Mouse (Mus musculus) splenic B cell, adult 2 months (primary cell): ENCODE results near the gene Mms19.
A peak's percentile ranks its signal among the peaks of the same experiment; 100 is the strongest.

Source experiments
- DNase-seq: peaks from one replicate; pipeline ENCODE4 v3.0.0-alpha.2; 2011; ENCODE audit warnings: low read depth, low spot score
- H3K27me3 ChIP-seq: 2 replicates; pipeline ENCODE4 v1.6.1; 2012; ENCODE audit warnings: mild to moderate bottlenecking, low read length, moderate library complexity, mixed read lengths; ENCODE audit not compliant: control insufficient read depth, poor library complexity, insufficient read depth, severe bottlenecking
- H3K36me3 ChIP-seq: 2 replicates; pipeline ENCODE4 v1.6.1; 2012; ENCODE audit warnings: mild to moderate bottlenecking, low read length, moderate library complexity, mixed read lengths; ENCODE audit not compliant: control insufficient read depth, poor library complexity, insufficient read depth, severe bottlenecking

Gene Mms19

DNA sequence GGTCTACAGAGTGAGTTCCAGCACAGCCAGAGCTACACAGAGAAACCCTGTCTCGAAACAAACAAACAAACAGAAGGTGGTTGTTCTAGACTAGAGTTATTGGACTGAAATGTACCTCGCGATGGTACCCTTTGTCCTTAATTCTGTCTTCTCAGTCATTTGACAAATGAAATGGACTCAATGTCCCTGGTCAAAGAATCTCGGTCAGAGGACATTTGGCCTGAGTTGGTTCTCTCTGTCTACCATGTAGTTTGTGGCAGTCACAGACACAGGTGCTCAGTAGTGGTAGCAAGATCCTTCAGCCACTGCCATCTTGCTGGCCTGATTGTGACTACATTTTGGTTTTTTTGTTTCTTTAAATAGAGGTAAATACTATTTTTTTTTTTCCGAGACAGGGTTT lies 5.0 kb upstream of the Mms19 start:
- no peak for DNase-seq
- H3K36me3 ChIP-seq, result no peaks in the 10 kb centered on the region; the same call in 1 of the 2 replicates
- no peaks in the 10 kb centered on the region for H3K27me3 ChIP-seq

DNA sequence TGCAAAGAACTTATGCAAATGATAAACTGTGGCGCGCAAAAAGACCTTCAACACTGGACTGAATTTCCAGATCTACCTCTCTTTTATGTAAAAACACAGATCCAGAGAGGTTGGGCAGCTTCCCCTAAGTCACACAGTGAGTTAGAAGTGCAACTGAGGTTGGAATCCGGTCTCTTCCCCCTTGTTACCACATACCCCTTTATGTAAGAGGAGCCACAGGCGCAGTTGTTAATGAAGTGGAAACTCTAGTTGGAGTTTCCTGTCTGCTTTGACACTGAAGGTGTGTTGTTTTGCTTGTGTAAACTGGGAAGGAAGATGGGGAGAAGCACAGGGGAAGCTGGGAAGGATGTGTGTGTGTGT lies 1.8 kb upstream of the Mms19 start:
- peak; percentile 28 for DNase-seq
- H3K27me3 ChIP-seq, result no peaks in the 10 kb centered on the region
- no peaks in the 10 kb centered on the region; the same call in 1 of the 2 replicates for H3K36me3 ChIP-seq

DNA sequence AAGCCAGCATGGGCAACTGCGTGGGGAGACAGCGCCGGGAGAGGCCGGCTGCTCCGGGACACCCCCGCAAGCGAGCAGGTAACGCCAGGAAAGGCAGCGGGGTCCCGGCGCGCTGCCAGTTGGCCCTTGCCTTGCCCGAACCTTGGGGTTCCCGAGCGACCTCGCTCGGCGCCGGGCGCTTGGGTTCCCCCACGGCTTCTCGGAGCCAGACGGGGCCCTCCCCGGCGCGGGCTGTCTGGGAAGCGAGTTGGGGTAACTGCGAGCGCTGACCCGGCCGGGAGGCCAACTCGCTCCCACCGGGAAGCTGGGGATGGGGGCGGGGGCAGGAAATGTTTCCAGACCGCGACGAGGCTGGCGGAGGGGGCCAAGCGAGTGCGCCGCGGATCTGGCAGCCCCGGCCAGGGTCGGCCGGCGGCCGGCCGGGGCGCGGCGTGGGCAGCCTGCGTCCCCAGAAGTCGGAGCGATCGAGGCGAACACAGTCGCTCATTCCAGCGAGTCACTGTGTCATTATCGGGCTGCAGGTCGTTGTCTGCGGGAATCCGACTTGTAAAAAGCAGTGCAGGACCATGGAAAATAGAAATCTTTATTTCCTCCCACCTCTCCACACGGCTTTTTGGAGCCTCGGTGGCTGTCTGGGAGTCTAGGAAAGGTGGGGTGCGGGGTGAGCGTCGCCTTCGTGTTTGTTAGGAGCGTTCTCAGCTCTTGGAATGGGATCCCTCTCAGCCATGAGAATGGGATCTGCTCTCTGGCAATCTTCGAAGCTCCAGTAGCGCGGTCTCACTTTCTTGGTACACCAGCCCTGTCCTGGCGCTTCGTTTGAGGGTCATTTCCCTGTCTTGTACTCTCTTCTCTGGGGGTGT lies 1.2 kb upstream of the Mms19 start:
- no peaks in the 10 kb centered on the region for H3K27me3 ChIP-seq
- DNase-seq, result no peak

DNA sequence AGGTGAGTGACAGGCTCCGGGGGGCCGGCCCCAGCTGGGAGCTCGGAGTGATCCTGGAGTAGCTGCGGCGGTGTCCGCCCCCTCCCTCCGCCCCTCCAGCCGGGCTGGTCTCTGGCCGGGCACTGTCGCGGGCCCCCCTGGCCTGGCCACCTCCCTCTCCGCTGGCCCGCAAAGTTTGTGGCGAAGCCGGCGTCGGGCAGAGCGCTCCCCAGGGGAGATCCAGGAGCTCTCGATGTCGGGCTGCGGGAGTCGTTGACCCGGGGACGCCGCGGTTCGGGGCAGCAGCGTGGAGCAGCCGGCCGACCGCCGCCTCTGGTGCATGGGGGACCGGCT lies 604 bp upstream of the Mms19 start, which contains the start of gene Ubtd1:
Gene Ubtd1, plus strand, starts transcription at position 169 of the 333 bp plus-strand sequence.
- H3K36me3 ChIP-seq, result no peaks in the 10 kb centered on the region
- no peak for DNase-seq
- no peaks in the 10 kb centered on the region for H3K27me3 ChIP-seq

More for the DNA sequence above, 1.2 kb upstream of the Mms19 start:
- H3K36me3 ChIP-seq, result no peaks in the 10 kb centered on the region

DNA sequence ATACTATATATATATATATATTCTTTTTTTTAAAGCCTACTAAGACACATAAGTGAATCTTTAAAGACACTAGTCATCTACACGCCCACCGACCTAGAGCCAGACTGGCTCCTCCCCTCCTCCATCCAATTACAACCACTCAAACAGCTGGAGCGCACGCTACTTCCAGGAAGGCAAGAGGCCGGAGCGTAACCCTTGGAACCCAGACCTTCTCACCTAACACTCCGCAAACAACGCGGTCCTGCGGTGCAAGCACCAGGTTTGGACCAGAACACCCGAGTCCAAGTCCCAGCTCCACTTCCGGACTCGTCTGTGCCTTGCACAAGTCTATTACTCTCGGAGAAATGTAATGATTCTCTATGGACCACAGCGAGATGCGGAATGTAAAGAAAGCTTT lies 537 bp downstream of the Mms19 start:
- H3K27me3 ChIP-seq, result no peaks in the 10 kb centered on the region
- H3K36me3 ChIP-seq, result no peaks in the 10 kb centered on the region
- no peak for DNase-seq

DNA sequence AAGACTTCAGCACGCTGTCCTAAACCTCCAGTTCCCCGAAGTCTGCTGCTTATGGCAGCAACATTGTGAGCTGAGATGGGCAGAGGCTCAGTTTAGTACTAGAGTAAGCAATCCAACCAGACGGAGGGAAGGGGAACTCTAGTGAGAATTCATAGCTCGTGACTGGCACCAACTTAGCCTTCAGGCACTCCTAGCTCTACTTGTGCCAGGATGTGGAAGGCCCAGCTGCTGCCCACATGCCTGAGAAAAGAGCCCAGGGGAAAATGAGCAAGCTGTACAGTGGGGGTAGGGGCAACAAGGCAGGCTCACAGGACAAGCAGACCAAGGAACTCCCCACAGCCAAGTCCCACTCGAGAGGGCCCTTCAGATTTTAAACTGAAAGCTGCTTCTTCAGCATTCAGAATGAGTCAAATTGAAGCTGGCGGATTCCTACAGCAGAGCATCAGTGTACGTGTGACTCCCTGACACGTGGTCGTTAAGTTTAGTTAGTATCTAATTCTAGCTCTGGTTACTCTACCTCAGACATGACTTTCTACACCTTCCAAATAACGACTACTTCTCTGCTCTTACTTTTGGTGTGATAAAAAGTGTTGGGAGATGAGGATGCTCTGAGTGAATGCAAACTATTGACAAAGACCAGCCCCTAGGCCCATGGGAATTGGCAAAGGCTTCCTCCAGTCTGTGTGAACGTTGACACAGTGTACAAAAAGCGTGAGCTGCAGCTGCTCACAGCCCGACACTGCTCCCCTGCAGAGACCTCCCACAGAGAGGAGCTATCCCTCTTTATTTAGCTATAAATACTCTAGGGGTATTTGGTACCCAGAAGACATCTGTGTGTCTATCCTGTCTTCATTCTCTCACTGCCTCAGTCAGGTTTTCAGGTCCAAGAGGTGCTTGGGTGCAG lies 6.8 kb downstream of the Mms19 start:
- H3K27me3 ChIP-seq, result no peaks in the 10 kb centered on the region
- H3K36me3 ChIP-seq, result no peaks in the 10 kb centered on the region
- no peak for DNase-seq

DNA sequence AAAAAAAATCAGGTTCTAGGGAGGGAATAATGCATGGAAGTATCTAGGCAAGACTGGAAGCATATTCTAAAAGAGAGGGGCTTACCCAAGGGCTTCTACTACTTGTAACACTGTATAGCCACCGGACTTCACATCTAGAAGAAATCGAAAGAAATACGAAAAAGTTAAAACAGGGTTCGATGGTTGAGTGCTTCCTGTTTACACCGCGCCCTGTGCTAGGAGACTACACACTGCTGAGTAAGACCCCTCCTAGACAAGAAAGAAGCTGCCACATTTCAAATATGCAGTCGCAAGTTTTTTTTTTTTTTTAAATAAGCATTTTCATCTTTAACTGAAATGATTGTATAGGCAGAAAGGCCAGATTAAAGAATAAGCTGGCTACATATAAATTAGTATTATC lies 11.3 kb downstream of the Mms19 start:
- no peak for DNase-seq
- H3K36me3 ChIP-seq, result peaks cover 16% of the 10 kb centered on the region
- no peaks in the 10 kb centered on the region for H3K27me3 ChIP-seq

DNA sequence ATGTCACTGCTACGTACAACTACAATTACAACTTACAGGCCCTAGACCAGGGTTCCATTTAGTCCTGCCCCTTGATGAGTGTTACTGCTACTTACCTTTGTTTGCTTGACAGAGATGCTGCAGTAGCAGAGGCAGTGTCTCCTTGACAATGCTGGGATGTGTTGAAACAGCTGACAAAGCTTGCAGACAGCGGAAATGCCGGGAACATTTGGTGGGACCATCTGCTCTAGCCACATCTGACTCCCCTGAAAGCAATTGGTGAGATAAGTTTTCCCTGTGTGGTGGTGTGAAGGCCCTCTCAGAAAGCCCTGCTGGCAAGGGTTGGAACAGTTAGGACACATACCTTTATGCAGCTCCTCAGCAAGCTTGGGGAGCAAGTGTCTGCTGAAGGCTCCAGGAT lies 27.4 kb downstream of the Mms19 start:
- Histone ChIP-seq H3K36me3 (peaks cover 10% of the 10 kb centered on the region), H3K27me3 (no peaks in the 10 kb centered on the region)
- DNase-seq, result no peak

DNA sequence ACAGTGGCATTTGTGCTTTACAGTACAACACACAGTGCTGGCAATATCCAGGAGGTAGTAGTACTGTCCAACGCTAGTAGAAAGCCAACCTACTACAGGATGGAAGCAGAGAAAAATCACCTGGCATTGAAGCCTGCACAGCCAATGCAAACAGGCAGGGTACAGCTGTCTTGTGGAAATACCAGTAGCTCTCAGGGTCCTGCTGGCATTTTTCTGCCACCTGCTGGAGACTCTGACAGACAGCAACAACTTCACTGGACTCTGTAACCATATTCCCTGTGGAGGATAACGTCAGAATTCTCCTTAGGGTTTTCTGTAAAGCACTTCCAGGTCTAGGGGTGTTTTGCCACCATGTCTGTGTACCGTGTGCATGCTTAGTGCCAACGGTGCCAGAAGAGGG lies 28.7 kb downstream of the Mms19 start:
- Histone ChIP-seq H3K36me3 (peaks cover 6% of the 10 kb centered on the region), H3K27me3 (no peaks in the 10 kb centered on the region)
- peak; percentile 28 for DNase-seq

DNA sequence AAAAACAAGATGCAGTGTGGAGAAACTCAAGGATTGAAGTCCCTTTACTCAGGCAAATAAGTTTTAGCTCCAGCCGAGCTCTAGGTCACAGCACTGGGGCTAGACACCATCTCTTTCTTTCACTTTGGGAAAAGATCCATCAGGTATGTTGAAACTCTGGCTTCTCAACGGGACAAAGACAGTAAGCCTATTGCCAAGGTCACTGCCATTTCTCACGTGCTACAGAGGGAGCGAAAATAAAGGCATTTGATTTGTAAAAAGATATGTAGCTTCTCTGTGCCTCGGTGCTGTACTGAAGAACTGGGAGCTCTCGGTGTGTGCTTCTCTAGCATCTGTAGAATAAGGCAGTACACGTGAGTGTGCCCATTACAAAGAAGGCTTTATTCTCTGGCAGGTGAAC lies 37.1 kb downstream of the Mms19 start:
- DNase-seq, result no peak
- Histone ChIP-seq H3K36me3 (peaks cover 16% of the 10 kb centered on the region), H3K27me3 (no peaks in the 10 kb centered on the region)

DNA sequence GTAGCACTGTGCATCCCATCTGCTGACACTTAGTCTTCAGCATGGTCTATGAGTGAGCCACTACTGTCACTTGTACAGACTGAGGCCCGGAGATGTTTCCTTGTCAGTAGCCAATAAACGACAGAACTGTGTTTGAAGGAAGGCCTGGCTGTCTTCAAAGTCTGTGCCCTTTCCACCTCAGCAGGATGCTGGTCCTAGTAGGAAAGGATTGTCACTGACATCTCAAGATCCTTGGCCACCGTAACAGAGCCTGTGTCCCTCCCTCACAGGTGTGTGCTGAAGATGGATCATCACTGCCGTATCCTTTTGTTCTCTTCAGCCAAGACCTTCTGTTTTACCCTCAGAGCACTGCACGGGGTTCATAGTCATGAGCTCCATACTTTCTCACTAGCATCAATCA lies 42.4 kb downstream of the Mms19 start:
- H3K36me3 ChIP-seq, result peaks cover 4% of the 10 kb centered on the region
- no peak for DNase-seq

DNA sequence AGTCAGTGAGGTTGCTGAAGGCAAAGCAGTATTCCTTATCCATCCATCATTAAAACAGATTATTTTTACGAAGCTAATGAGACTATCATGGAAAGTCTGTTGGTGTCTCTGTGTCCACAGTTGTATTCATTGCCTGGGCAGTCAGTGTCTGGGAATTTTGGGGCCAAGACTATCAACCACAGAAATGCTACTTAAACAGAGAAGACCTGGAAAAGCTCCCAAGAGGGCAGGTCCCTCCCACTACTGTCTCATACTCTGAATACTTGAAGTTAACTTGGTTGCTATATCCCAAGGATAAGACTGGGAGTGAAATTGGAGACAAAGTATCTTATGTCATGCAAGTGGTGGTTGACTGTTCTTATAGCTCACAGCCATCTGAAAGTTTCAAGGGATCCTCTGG lies 45.0 kb downstream of the Mms19 start:
- Histone ChIP-seq H3K27me3 (no peaks in the 10 kb centered on the region), H3K36me3 (peaks cover 3% of the 10 kb centered on the region; the same call in 1 of the 2 replicates)
- no peak for DNase-seq

More for the DNA sequence above, 42.4 kb downstream of the Mms19 start:
- no peaks in the 10 kb centered on the region for H3K27me3 ChIP-seq

DNA sequence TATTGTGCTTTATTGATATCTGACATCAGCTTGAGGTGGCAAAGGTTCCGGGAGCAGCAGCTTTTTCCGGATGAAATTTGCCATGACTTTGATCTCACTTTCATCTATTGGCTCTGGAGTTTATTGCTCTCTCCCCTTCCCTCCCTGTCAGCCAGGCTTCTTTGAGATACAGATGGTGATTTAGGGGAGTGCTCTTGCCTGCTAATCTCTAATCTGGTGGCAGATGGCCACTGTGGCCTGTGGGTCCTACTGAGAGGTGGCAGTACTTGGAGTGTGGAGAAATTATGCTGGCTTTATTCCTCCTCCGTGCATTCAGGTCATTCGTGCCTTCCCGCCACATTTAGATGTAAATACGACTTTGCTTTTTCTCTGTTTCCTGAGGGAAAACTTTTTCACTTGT lies 46.8 kb downstream of the Mms19 start:
- no peak for DNase-seq
- H3K27me3 ChIP-seq, result no peaks in the 10 kb centered on the region
- H3K36me3 ChIP-seq, result 0 out of 2 replicates have a peak, but pooled peaks cover 2% of the 10 kb centered on the region

DNA sequence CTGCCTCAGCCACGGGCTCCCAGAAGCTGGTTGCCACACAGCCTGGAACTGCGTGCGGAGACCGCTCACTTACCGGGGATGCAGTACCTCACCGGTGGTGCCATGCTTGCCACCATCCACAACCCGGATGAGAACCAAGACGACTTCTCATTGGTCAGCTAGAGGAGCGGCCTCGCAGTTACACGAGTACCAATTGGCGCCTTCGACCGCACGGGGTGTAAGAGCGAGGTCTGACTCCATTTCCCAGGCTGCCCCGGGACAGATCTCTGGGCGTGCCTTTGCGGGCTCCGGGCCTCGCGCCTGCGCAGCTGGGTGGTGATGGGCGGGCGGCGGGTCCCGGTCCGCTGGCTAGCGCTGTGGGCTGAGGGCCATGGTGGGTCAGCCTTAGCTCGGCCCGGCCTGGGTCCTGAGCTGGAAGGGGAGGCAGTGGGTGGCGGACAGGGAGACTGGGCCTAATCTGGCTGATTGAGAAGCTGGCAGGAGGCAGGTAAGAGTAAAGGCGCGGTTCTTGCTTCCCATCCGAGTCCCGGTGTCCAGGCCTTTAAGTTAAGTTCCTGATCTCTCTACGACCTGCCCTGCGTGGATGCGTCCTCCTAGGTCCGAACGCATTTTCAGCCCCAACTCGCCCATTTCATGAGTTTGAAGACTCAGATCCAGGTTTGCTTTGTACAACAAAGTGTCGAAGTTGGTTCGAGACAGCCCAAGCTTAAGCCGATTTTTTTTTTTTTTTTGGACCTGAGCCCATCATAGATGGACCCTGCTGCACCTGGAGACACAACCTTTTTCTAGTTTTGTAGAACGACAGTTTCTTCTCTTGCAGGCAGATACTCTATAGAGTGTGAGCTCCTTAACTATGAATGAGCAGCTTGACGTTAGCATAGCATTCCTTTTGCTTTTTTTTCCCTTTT lies 47.5 kb downstream of the Mms19 start, which contains the start of the genes Exosc1 and Zdhhc16:
Gene Exosc1, minus strand, starts transcription at position 245 of the 908 bp plus-strand sequence.
Gene Zdhhc16, plus strand, starts transcription at position 302 of the 908 bp plus-strand sequence.
- 0 out of 2 replicates have a peak, but pooled peaks cover 4% of the 10 kb centered on the region for H3K36me3 ChIP-seq
- H3K27me3 ChIP-seq, result no peaks in the 10 kb centered on the region
- peak; percentile 98 for DNase-seq
